Mouse (Mus musculus): ENCODE data around the gene Wtap. TPM values are rescaled to one million over a fixed set of nuclear protein-coding genes. Genes with fewer than 3 reads are reported as not detected.

Wtap gene
- total RNA-seq, 2 experiments from 2014 or later, result 52.5 to 55.5 TPM

- intact Hi-C loops (cut with DNase I), result no loop called here
- no peak for DNase-seq (ENCODE audit: low spot score in 2 of 2)
These were observed 72.9 kb downstream of the Wtap start for GRCm38 (mm10) chr17:12921073-12921472.

Other genes with a start within 250 kb of the Wtap start
- 10 to 100 TPM; 25.8 to 25.9 TPM for gene Igf2r, start 224.5 kb downstream of the Wtap start, total RNA-seq (2021)
- 10 to 100 TPM; 25.5 to 26.0 TPM for gene Mas1, start 126.0 kb downstream of the Wtap start, total RNA-seq (2021)
- under 1 TPM; 0.29 to 0.44 TPM for gene Mrgprh, start 118.1 kb downstream of the Wtap start, total RNA-seq (2021)
- 1 to 10 TPM; 1.8 to 5.8 TPM for gene Pnldc1, start 83.9 kb downstream of the Wtap start, total RNA-seq (2021)
- gene Tcp1, start 78.5 kb downstream of the Wtap start, total RNA-seq (2021), result 100 to 1,000 TPM; 204 to 211 TPM
- gene Mrpl18, start 77.8 kb downstream of the Wtap start, total RNA-seq (2021), result 10 to 100 TPM; 55.1 to 58.4 TPM
- gene Acat3, start 53.6 kb downstream of the Wtap start, total RNA-seq (2021), result 1 to 10 TPM; 2.1 to 2.9 TPM
- gene Acat2, start 33.4 kb downstream of the Wtap start, total RNA-seq (2021), result 10 to 100 TPM; 79.6 to 80.6 TPM
- 100 to 1,000 TPM; 268 to 271 TPM for gene Sod2, start 12.7 kb upstream of the Wtap start, total RNA-seq (2021)
- under 1 TPM in 1 of 2 experiments, not detected in 1; 0.55 TPM for gene Gpr31b, start 58.1 kb upstream of the Wtap start, total RNA-seq (2021)
- gene Tcp10b, start 66.9 kb upstream of the Wtap start, total RNA-seq (2021), result under 1 TPM in 1 of 2 experiments, not detected in 1; 0.23 TPM
- gene Unc93a, start 137.6 kb upstream of the Wtap start, total RNA-seq (2021), result not detected
- gene Smok2a, start 227.0 kb upstream of the Wtap start, total RNA-seq (2021), result not detected
- not detected for gene Smok2b, start 236.1 kb upstream of the Wtap start, total RNA-seq (2021)

Data from left cerebral cortex, postnatal 14 days (tissue).